Mouse (Mus musculus) heart, embryonic 14.5 days (tissue): ENCODE data around the gene Nfya. TPM values are rescaled to one million over a fixed set of nuclear protein-coding genes. Genes with fewer than 3 reads are reported as not detected.

Experiments
- ATAC-seq: fragments of 200-750 bp; cut with Nextera tagmentation; 2 replicates; pipeline ENCODE4 v1.8.0; 2017; ENCODE audit warnings: low read depth, moderate TSS enrichment; ENCODE audit not compliant: insufficient number of reproducible peaks, insufficient read depth, low FRiP score
- H3K27ac ChIP-seq, 2 experiments: fragments of 200-500 bp in 1 of 2; fragments of 300-500 bp in 1 of 2; sonication (generic) in 1 of 2; replicated peaks in 1 of 2; 2 replicates each; pipeline ENCODE4 v1.5.1; 2012 to 2014; ENCODE audit warnings: low read depth in 2 of 2, low read length in 2 of 2, control low read depth in 1 of 2, mild to moderate bottlenecking in 1 of 2, mixed read lengths in 1 of 2; ENCODE audit not compliant: control insufficient read depth in 1 of 2, insufficient read depth in 1 of 2
- H3K27me3 ChIP-seq: fragments of 300-500 bp; sonication (generic); 2 replicates; pipeline ENCODE4 v1.6.1; 2014; ENCODE audit warnings: mild to moderate bottlenecking, low read length, control low read depth; ENCODE audit not compliant: control insufficient read depth, insufficient read depth
- H3K36me3 ChIP-seq: fragments of 300-500 bp; sonication (generic); 2 replicates; pipeline ENCODE4 v1.6.1; 2014; ENCODE audit warnings: mild to moderate bottlenecking, control low read depth, low read length, mixed read lengths; ENCODE audit not compliant: control insufficient read depth, insufficient read depth
- H3K4me1 ChIP-seq, 2 experiments: fragments of 200-500 bp in 1 of 2; fragments of 300-500 bp in 1 of 2; sonication (generic) in 1 of 2; 2 replicates each; pipeline ENCODE4 v1.6.1; 2012 to 2014; ENCODE audit warnings: low read length in 2 of 2, control low read depth in 1 of 2, mixed read lengths in 1 of 2; ENCODE audit not compliant: control insufficient read depth in 2 of 2, insufficient read depth in 2 of 2
- H3K4me2 ChIP-seq: fragments of 300-500 bp; sonication (generic); 2 replicates; pipeline ENCODE4 v1.6.1; 2014; ENCODE audit warnings: mild to moderate bottlenecking, low read length
- H3K4me3 ChIP-seq, 2 experiments: fragments of 200-500 bp in 1 of 2; fragments of 300-500 bp in 1 of 2; sonication (generic) in 1 of 2; 2 replicates each; pipeline ENCODE4 v1.5.1; 2012 to 2014; ENCODE audit warnings: low read length in 2 of 2, mild to moderate bottlenecking in 2 of 2, control low read depth in 1 of 2, low read depth in 1 of 2, moderate library complexity in 1 of 2; ENCODE audit not compliant: control insufficient read depth in 1 of 2, insufficient read depth in 1 of 2
- H3K9ac ChIP-seq: fragments of 300-500 bp; sonication (generic); 2 replicates; pipeline ENCODE4 v1.6.1; 2014; ENCODE audit warnings: mild to moderate bottlenecking, low read length
- H3K9me3 ChIP-seq: fragments of 300-500 bp; sonication (generic); 2 replicates; pipeline ENCODE4 v1.6.1; 2016; ENCODE audit warnings: low read length, control low read depth; ENCODE audit not compliant: control insufficient read depth
- WGBS: fragments of 180-500 bp; shearing (Covaris S2); extraction: QIAGEN DNeasy Blood & Tissue Kit; methylation state at CpG from one replicate; pipeline ENCODE4 v1.1.7; 2014; 5-methylcytosine and 5-hydroxymethylcytosine counted together
- polyA plus RNA-seq: library from polyadenylated mRNA; unstranded; fragments of >200 nt; fragmentation: Nextera tagmentation; extraction: Ambion mirVana; gene quantifications from 2 replicates; pipeline ENCODE4 v1.2.1, GENCODE M21; 2014

Nfya gene
- polyA plus RNA-seq, 1 experiment from 2014 or later = 13.5 TPM

- Histone ChIP-seq H3K9me3 (no peaks in the 10 kb centered on the region), H3K9ac (no peak overlapping the region), H3K36me3 (peaks cover 50% of the 10 kb centered on the region), H3K4me2 (no peak overlapping the region), H3K4me1 (no peaks in the 10 kb centered on the region), H3K27ac (no peak overlapping the region), H3K4me3 (no peak overlapping the region), H3K27me3 (no peaks in the 10 kb centered on the region)
- ATAC-seq = no peak
- WGBS = 78% methylated on average over 2 of the region's 2 CpGs
Measured at GRCm38 (mm10) chr17:48385786-48386461, 23.8 kb downstream of the Nfya start.

- H3K4me2 ChIP-seq = no peak overlapping the region
- no peak overlapping the region for H3K27ac ChIP-seq
- H3K4me1 ChIP-seq = no peaks in the 10 kb centered on the region
- no peak overlapping the region for H3K4me3 ChIP-seq
- H3K9me3 ChIP-seq = no peaks in the 10 kb centered on the region
- H3K27me3 ChIP-seq = no peaks in the 10 kb centered on the region
- no peaks in the 10 kb centered on the region for H3K36me3 ChIP-seq
- no peak overlapping the region for H3K9ac ChIP-seq
- no peak for ATAC-seq
Measured at GRCm38 (mm10) chr17:48379050-48379449, 30.7 kb downstream of the Nfya start.

- H3K4me1 ChIP-seq = no peaks in the 10 kb centered on the region
- H3K27ac ChIP-seq = no peak overlapping the region
- 86% methylated on average over 1 of the region's 1 CpGs for WGBS
- H3K36me3 ChIP-seq = no peaks in the 10 kb centered on the region
- H3K27me3 ChIP-seq = no peaks in the 10 kb centered on the region
- no peaks in the 10 kb centered on the region for H3K9me3 ChIP-seq
- no peak overlapping the region for H3K9ac ChIP-seq
- no peak overlapping the region for H3K4me2 ChIP-seq
- ATAC-seq = no peak
- no peak overlapping the region for H3K4me3 ChIP-seq
Measured at GRCm38 (mm10) chr17:48376102-48376501, 33.6 kb downstream of the Nfya start.

GRCm38 (mm10) chr17:48372987-48373386, 36.7 kb downstream of the Nfya start:
- Histone ChIP-seq H3K9ac (no peak overlapping the region), H3K4me2 (no peak overlapping the region), H3K4me3 (no peak overlapping the region), H3K9me3 (no peaks in the 10 kb centered on the region), H3K27me3 (no peaks in the 10 kb centered on the region), H3K4me1 (no peaks in the 10 kb centered on the region), H3K36me3 (no peaks in the 10 kb centered on the region), H3K27ac (no peak overlapping the region)
- no peak for ATAC-seq
- 71% methylated on average over 8 of the region's 8 CpGs for WGBS

GRCm38 (mm10) chr17:48371621-48372020, 38.1 kb downstream of the Nfya start:
- Histone ChIP-seq H3K4me2 (no peak overlapping the region), H3K4me3 (no peak overlapping the region), H3K9me3 (no peaks in the 10 kb centered on the region), H3K27ac (no peak overlapping the region), H3K36me3 (no peaks in the 10 kb centered on the region), H3K27me3 (no peaks in the 10 kb centered on the region), H3K4me1 (no peaks in the 10 kb centered on the region), H3K9ac (no peak overlapping the region)
- ATAC-seq = no peak

- ATAC-seq = no peak
- 59% methylated on average over 5 of the region's 5 CpGs for WGBS
- Histone ChIP-seq H3K4me2 (no peak overlapping the region), H3K27me3 (no peaks in the 10 kb centered on the region), H3K4me3 (no peak overlapping the region), H3K9me3 (no peaks in the 10 kb centered on the region), H3K27ac (no peak overlapping the region), H3K9ac (no peak overlapping the region), H3K36me3 (no peaks in the 10 kb centered on the region), H3K4me1 (peaks cover 17 to 19% of the 10 kb centered on the region in 2 experiments)
Measured at GRCm38 (mm10) chr17:48366806-48367205, 42.9 kb downstream of the Nfya start.

- no peak overlapping the region for H3K9ac ChIP-seq
- H3K4me2 ChIP-seq = no peak overlapping the region
- H3K4me1 ChIP-seq = peaks cover 24 to 27% of the 10 kb centered on the region in 2 experiments
- 68% methylated on average over 9 of the region's 9 CpGs for WGBS
- no peaks in the 10 kb centered on the region for H3K9me3 ChIP-seq
- no peaks in the 10 kb centered on the region for H3K27me3 ChIP-seq
- H3K4me3 ChIP-seq = no peak overlapping the region
- H3K36me3 ChIP-seq = no peaks in the 10 kb centered on the region
- no peak; the same call in 1 of the 2 replicates for ATAC-seq
- H3K27ac ChIP-seq = no peak overlapping the region
Measured at GRCm38 (mm10) chr17:48365511-48366155, 44.1 kb downstream of the Nfya start.
